Mouse (Mus musculus) heart, postnatal 10 days (tissue): ENCODE measurements around the gene Rere. TPM values are rescaled to one million over a fixed set of nuclear protein-coding genes. Genes with fewer than 3 reads are reported as not detected.
A peak's percentile ranks its signal among the peaks of the same experiment; 100 is the strongest.
"Not testable (repeated sequence)": the region's sequence is repeated elsewhere in the genome, so short reads cannot be mapped to it uniquely, and the experiment has no call there.

Experiments used
- DNase-seq, 2 experiments: peaks; one replicate each; pipeline ENCODE4 v3.0.0; 2021
- intact Hi-C: fragments of 180-260 bp; cut with DNase I; formaldehyde crosslinking; loops from one replicate; pipeline ENCODE4 v1.15.1; 2025
- total RNA-seq, 2 experiments: library from RNA; stranded (reverse); gene quantifications; 2 replicates each; pipeline ENCODE4 v1.2.3; 2021

Rere gene
- total RNA-seq, 2 experiments from 2014 or later: 62.1 to 68.0 TPM

DNA sequence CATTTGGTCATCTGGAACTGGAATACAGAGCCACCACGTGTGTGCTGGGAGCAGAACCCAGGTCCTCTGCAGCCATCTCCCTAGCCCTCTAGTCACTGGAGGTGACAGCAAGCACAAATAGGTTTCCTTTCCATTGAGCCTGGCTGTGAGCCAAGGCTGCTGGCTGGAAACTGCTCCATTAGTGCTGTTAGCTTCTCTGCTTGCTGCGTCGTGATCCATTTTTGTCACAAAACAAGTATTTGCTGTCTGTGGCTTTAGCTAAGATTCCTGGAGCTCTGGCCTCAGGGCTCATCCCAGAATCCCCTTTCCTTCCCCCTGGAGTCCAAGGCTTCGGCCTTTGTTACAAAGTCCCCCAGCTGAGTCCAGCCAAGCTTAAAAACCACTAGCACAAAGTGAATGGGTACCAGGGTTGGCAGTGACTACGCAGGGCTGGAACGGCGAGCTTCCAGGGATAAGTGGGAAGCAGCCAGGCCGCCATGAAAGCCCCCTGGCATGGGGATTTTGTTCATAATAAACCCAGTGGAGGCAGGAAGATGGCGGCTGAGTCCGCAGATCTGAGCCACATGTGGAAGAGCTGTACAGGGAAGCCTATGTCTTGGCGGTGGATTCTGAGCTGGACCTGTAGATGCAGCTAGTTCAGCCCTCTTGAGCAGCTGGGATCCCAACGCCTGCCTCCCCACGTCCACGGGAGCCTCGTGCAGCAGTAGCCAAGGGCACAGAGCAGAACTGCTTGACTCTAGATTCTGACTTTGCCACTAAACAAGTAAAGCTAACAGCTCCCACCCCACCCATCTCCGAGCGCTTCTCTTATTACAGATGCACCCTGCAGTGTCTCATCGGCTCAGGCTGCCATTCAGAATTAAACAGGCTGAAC is 30.7 kb upstream of the Rere start:
- intact Hi-C loops: no loop called here
- DNase-seq: peak in 1 of 2 experiments; percentile 55

DNA sequence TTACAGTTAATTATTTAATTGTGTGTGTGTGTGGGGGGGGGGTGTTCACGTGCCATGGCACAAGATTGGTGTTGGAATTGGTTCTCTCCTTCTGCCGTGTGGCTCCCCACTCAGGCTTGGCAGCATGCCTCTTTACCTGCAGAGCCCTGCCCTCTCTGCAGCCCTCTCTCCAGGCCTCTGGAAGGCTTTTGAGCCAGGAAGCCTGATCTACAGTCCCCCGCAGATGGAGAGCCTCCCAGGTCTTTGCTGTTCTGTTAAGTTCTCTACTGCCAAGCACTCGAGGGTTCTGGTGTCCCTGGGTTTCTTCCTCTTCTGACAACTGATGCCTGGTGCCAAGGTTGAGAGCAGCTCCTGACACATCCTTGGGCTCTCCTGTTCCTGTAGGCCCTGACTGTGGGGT is 27.0 kb upstream of the Rere start:
- intact Hi-C loops: no loop called here
- no peak for DNase-seq

DNA sequence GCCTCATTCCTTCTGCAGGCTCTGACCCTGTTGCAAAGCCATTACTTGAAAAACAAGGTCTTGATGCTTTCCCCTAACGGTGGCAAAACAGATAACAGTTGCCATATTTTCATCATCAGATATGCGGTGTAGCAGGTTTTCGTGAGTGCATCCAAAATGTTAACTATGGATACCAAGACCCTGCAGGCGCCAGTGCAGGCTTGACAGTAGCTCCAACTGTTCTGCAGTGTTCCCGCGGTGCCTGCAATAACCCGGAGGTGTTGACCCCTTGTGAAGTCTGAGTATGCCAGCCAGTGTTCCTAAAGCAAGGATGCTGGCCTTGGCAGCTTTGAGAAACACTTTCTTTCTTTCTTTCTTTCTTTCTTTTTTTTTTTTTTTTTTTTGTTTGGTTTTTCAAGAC is 26.3 kb upstream of the Rere start:
- intact Hi-C loops: loop anchor here (5.0 kb wide), 1 partner anchor 372 kb away; no protein-coding TSS in a partner anchor

DNA sequence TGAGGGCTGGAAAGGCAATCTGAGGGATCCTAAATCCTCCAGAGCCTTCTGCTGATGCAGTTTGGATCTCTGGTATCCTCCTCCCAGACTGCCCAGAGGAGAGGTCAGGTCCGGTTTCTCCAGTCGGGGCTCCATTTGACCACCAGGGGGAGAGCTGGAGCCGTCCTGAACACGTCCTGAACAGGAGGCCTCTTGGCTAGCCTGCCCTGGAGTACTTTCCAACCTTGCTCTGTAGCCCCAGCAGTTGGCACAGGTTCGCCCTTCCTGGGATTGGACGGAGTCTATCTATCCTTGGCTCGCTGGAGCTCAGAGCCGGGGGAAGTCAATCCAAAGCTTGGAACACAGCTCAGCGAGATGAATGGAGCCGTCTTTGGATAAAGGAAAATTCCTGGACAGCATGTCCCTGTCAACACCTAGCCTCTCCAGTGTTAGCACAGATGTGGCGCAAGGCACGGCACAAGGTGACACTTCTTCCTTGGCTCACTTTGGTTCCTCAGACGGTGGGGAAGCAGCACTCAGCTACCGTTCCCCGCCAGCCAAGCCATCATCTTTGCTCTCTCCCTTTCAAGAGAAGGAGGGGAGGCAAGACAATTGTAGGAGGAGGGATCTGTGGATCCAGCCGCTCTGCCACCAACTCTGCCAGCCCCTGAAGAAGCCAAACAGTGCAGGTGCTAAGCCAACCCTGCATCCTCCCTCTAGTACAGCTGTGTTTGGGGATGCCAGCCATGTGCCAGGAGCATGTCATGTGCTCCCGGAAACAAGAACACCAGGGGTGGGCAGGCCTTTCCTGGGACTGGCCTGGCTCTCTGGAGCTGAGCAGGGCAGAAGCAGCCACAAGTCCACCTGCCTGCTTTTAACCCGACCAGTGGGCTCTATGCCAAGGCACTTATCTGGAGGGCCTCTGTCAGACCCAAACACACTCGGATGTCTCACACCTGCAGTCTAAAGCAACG is 23.9 kb upstream of the Rere start:
- intact Hi-C loops: loop anchor here (1.0 to 5.0 kb wide), 4 partner anchors 25 to 370 kb away; no protein-coding TSS in a partner anchor
- peak; percentile 93 to 95 for DNase-seq

More for the DNA sequence above, 26.3 kb upstream of the Rere start:
- no peak for DNase-seq

DNA sequence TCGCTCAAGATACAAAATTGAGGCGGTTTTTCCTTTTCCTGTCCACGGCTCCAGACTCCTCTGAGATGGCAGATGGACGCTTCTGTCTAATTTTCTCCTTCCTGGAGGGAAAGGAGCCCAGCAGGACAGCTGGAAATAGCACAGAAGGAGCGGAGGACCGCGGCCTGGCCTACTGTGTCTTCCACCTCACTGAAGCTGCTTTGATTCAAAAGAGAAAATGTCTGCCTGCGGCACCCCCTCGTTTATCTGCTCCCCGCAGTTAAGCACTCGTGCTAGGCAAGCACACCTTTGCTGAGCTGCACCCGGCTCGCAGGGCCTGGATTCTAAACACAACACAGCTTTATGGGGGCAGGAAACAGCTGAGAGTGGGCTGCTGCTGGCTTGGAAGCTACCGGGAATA is 23.1 kb upstream of the Rere start:
- no peak for DNase-seq
- intact Hi-C loops: loop anchor here (5.0 kb wide), 1 partner anchor 369 kb away; no protein-coding TSS in a partner anchor

DNA sequence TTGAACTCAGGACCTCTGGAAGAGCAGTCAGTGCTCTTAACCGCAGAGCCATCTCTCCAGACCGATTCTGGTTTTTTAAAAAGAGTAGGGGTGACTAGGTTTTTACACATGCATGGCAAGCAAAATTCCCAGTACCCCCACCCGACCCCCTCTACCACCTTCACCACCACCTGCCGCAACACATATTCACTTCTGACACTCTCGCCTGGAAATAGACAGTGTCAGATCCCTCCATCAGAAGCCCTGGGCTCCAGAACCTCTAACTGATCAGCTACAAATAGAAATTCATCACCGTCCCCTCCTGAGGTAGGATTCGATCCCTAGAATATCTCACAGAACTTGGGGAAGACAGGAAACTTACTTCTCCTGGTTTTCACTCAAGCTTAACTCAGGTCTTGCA is 21.9 kb upstream of the Rere start:
- intact Hi-C loops: loop anchor here (5.0 kb wide), 1 partner anchor 368 kb away; no protein-coding TSS in a partner anchor
- DNase-seq: no peak

DNA sequence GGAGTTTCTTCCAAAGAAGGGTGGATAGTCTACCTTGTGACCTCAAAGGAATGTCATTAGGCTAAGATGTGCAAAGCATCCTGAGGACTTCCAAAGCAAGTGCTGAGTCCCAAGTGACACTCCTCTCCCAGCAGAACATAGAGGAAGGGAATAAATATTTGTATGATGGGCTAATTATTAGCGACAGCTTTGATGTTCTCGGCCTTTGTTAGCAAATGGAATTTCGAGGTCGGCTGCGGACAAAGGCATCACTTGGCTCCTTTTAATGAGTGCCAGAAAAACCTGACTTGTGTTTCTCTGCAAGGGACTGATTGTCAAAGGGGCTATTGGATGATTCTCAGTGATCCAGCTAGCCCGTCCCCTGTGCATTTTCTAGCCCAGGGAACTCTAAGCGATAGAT is 21.3 kb upstream of the Rere start:
- intact Hi-C loops: no loop called here
- no peak for DNase-seq

DNA sequence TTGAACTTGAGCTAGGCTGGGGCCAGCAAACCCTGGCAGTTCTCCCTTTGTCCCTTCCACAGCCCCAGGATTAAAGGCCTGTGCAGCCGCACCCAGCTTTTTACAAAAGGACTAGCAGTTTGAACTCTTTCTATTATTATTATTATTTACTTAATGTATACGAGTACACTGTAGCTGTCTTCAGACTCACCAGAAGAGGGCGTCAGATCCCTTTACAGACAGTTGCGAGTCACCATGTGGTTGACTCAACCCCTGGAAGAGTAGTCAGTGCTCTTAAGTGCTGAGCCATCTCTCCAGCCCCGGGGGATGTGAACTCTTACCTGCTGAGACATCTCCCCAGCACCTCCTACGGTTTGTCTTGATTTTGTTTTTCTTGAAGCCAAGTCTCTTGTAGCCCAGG is 20.7 kb upstream of the Rere start:
- intact Hi-C loops: no loop called here
- DNase-seq: no peak

DNA sequence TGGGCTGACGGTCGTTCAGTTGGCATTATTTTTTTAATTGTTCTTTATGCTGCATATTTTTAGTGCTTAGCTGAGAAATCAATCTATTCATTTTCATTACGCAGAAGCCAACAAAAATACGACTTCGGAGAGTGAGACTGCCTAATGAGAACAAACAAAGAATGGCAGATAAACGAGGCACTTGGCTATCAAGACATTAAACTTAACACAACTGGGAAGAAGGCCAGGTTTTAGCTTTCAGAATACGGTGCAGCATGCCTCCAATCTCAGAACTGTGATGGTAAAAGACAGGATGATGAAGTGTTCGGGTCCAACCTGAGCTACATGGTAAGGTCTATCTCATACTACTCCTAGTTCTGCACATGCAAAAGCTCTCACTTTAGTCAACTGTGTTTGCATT is 19.1 kb upstream of the Rere start:
- intact Hi-C loops: no loop called here
- no peak for DNase-seq

DNA sequence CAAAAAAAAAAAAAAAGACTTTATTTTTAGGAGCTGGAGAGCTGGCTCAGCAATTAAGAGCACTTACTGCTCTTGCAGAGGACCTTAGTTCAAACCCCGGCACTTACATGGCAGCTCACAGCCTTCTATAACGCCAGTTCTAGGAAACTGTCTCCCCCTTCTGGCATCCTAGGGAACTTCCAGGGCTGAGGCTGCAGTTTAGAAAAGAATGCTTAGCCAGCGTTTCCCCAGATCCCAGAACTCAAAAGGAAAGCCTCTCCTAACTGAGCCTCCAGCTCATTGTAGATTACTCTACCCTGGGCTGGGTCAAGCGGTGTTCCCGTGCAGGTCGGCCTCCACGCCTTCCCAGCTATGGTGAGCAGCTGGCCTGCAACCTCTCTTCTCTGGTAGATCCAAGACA is 16.5 kb upstream of the Rere start:
- intact Hi-C loops: no loop called here
- DNase-seq: peak in 1 of 2 experiments; percentile 45

DNA sequence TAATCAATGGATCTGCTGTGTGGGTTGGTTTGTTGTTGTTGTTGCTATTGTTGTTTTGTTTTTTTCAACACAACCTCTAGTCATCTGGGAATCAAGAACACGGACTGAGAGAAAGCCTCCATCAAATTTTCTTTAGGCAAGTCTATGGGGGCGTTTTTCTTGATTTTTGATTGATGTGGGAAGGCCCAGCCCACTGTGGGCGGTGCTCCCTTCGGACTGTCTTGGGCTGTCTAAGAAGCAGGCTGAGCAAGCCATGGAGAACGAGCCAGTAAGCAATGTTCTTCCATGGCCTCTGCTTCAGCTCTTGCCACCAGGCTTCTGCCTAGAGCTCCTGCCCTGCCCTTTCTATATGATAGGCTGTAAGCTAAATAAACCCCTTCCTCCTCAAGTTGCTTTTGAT is 16.0 kb upstream of the Rere start:
- intact Hi-C loops: no loop called here
- DNase-seq: no peak

DNA sequence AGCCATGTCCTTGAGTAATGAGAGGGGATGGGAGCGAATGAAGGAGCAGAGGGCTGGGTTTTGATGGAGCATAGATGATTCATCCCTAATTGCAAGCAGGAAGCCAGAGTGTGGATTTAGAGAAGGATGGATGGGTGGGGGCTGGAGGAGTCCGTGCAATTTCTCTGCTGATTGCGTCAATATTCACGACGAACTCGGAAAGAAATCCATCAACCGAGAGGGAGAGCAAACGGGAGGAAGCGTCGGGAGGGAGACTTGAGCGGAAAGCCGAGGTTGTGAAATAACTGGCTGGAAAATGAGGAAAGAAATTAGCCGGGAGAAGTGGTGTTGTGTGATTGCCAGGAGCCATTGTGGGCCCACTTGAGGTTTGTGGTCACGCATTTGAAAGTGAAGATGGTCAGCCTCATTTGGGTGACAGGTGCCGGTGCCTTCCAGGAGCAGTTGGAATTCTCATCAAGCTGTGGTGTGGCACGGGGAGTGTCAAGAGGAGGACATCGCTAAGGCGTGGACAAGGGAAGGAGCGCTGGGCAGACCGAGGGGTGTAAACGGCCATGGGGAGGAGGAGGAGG is 14.7 kb upstream of the Rere start:
- intact Hi-C loops: no loop called here
- DNase-seq: no peak

DNA sequence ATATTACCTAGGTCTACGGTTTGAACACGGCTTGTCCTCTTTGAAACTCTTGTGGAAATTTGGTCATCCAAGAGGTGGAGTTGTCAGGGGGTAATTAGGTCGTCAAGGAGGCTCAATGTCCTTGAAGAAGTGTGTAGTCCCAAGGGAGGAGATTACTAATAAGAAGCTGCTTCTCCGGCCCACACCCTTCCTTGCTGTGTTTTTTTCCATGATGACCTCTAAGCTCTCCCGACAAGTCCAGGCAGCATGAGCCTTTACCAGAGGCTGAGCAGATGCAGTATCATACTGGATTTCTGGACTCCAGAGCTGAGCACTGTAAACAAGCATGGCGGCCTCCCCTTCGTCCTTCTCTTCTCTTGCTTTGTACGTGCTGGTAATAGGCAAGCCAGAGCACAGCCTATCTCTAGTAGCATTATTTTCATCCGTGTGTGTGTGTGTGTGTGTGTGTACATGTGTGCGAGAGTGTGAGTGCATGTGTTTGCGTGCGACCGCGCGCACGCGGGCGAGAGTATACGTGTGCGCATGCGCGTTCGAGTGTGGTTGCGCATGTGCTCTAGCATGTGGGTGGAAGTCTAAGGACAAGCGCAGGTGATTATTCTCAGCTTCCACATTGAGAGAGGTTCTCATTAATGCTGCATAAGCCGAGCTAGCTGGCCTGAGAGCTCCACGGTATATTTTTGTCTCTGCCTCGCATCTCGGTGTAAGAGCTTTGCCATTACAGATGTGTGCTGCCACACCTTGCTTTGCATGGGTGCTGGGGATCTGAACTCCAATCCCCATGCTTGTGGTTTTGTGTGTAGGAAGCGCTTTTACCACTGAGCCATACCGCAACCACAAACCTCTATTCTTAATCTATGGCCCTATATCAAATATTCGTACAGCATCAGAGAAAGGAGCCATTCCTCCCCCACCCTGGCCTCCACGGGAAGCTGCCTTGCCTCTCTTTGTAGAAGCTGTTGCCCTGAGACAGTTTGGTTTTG is 12.5 kb upstream of the Rere start:
- no peak for DNase-seq
- intact Hi-C loops: no loop called here

DNA sequence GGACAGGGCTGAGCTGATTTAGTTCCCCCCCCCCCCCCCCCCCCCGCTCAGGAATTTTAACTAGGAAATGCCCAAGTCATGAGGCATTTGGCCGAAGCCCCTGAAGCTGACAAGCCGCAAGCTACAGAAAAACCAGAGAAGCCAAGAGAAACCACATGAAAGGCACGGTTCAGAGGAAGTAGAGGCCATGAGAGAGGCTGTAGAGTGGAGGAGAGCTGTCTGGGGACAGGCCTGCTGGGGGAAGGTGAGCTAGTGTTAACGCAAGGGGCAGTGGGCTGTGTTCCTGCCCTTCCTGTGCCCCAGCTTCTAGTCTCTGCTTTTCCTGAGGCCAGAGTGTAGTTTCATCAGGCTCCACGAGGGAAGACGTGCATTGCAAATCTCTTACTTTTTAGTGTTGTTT is 11.8 kb upstream of the Rere start:
- no peak for DNase-seq
- intact Hi-C loops: no loop called here

DNA sequence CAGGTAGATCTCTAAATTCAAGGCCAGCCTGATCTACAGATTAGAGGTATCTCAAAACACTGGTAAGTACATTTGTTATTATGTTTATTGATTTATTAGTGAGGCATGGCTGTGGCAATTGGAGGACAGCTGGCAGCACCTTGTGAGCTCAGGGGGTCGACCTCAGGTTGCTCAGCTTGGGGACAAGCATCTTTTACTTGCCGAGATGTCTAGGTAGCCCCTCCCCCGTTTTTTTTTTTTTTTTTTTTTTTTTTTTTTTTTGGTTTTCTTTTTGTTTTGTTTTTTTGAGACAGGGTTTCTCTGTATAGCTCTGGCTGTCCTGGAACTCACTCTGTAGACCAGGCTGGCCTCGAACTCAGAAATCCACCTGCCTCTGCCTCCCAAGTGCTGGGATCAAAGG is 10.7 kb upstream of the Rere start:
- intact Hi-C loops, DNase-seq: not testable (repeated sequence)

DNA sequence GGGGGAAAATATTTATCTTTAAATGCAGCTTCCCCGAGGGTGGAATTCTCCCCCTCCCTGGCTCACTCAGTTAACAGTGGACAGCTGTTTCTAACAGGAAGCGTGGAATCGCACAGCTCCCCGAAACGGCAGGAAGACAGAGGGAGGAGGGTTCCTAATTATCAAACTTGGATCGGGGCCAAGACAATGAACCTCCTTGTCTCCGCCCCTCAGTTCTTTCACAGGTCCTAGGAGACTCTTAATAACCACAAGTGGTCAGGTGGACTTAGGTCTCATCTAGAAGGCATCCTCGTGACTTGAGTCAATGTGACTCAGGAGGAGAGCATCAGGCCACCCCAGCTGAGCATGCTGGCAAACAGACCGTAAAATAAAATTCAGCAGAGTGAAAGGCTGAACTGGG is 8.7 kb upstream of the Rere start:
- peak; percentile 70 to 79 for DNase-seq
- intact Hi-C loops: no loop called here

DNA sequence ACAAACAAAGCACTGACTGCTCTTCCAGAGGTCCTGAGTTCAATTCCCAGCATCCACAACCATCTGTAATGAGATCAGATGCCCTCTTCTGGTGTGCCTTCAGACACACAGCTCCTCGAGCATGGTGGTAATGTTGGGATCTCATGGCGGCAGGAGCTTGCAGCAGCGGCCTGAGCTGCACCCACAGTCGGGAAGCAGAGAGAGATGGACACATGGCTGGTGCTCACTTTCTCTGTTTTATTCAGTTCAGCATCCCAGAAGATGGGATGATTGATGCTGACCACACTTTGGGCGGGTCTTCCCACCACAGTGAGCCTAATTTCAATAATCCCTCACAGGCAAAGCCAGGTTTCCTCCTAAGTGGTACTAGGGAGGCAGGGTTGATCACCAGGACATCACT is 5.9 kb upstream of the Rere start:
- no peak for DNase-seq
- intact Hi-C loops: no loop called here

DNA sequence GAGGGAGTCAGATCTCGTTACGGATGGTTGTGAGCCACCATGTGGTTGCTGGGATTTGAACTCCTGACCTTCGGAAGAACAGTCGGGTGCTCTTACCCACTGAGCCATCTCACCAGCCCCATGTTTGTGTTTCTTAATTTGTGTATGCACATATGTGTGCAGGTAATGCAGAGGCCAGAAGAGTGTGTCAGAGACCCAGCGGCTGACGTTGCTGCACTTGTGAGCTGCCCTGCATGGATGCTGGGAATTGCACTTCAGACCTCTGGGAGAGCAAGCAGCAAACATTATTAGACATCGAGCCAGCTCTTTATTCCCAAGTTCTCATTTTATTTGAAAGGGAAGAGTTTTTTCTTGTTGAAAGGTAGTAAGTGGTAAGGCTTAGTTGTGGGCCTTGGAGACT is 2.1 kb upstream of the Rere start:
- DNase-seq, intact Hi-C loops: not testable (repeated sequence)

DNA sequence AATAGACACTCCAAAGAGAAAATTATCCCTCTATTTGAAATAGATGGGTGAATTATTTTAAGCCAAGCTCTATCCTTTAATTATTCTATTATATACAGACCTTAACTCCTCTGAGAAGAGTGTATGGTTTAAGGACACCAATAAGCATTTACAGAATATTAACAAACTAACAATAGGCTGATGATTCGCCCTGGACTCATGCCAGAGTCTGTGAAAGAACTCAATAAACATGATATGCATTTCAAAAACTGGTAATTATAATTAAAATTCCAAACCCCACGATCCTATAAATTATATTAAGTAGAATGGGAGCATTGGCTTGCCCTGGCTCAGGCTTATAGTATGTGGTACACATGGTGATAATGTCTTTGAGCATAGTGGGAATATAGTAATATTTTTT is 1.4 kb upstream of the Rere start:
- intact Hi-C loops: no loop called here
- DNase-seq: no peak

DNA sequence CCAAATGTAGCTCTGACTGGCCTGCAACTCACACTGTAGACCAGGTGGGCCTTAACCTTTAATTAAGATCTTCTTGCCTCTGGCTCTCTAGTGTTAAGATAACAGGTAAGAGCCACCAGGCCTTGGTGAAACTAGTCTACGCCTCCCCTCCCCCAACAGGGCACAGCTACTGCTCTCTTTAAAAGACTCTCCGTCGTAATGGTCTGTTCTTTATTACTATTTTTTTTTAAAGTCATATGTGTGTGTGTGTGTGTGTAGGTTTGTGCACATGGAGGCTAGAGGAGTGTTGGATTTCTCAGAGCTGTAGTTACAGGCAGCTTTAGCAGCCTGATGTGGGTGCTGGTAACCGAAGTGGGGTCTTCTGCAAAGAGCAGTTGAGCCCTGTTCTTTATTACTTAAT is 987 bp upstream of the Rere start:
- intact Hi-C loops: no loop called here
- peak in 1 of 2 experiments; percentile 27 for DNase-seq
